Mouse (Mus musculus): Measurements from ENCODE around the gene Kctd6. TPM values are rescaled to one million over a fixed set of nuclear protein-coding genes. Genes with fewer than 3 reads are reported as not detected.
"Not testable (repeated sequence)": the region's sequence is repeated elsewhere in the genome, so short reads cannot be mapped to it uniquely, and the experiment has no call there.

Kctd6 gene
- polyA plus RNA-seq, 1 experiment, result not detected

- 89% methylated on average over 6 of the region's 6 CpGs for whole genome bisulfite sequencing
- H3K4me3 ChIP-seq (ENCODE audit: insufficient read depth, low read depth, low read length), result no peak overlapping the region
- no peak for TF ChIP-seq POLR2A (IDR thresholded peaks at IDR 0.05; ENCODE audit: insufficient read depth, low read depth, low read length)
- no peak for TF ChIP-seq CTCF (IDR thresholded peaks at IDR 0.05; ENCODE audit: insufficient read depth, low read depth, low read length)
- no peak overlapping the region for H3K27ac ChIP-seq (ENCODE audit: insufficient read depth, low read depth, low read length)
- H3K4me1 ChIP-seq (ENCODE audit: control insufficient read depth, insufficient read depth, low read length), result no peaks in the 10 kb centered on the region
These were observed 42.1 kb downstream of the Kctd6 start for GRCm38 (mm10) chr14:8256072-8256471.

- WGBS, result 78% methylated on average over 5 of the region's 5 CpGs
- H3K27ac ChIP-seq (ENCODE audit: insufficient read depth, low read depth, low read length), result no peak overlapping the region
- no peak overlapping the region for H3K4me3 ChIP-seq (ENCODE audit: insufficient read depth, low read depth, low read length)
- H3K4me1 ChIP-seq (ENCODE audit: control insufficient read depth, insufficient read depth, low read length), result no peaks in the 10 kb centered on the region
- TF ChIP-seq POLR2A (IDR thresholded peaks at IDR 0.05; ENCODE audit: insufficient read depth, low read depth, low read length) (no peak), CTCF (IDR thresholded peaks at IDR 0.05; ENCODE audit: insufficient read depth, low read depth, low read length) (no peak)
These were observed 42.9 kb downstream of the Kctd6 start for GRCm38 (mm10) chr14:8256881-8257280.

- WGBS, result 53% methylated on average over 7 of the region's 7 CpGs
- no peak overlapping the region for H3K4me3 ChIP-seq (ENCODE audit: insufficient read depth, low read depth, low read length)
- TF ChIP-seq CTCF (IDR thresholded peaks at IDR 0.05; ENCODE audit: insufficient read depth, low read depth, low read length) (no peak), POLR2A (IDR thresholded peaks at IDR 0.05; ENCODE audit: insufficient read depth, low read depth, low read length) (no peak)
- H3K4me1 ChIP-seq (ENCODE audit: control insufficient read depth, insufficient read depth, low read length), result no peaks in the 10 kb centered on the region
- no peak overlapping the region for H3K27ac ChIP-seq (ENCODE audit: insufficient read depth, low read depth, low read length)
These were observed 43.8 kb downstream of the Kctd6 start for GRCm38 (mm10) chr14:8257521-8258334.

- Histone ChIP-seq H3K27ac (ENCODE audit: insufficient read depth, low read depth, low read length) (no peak overlapping the region), H3K4me1 (ENCODE audit: control insufficient read depth, insufficient read depth, low read length) (no peaks in the 10 kb centered on the region), H3K4me3 (ENCODE audit: insufficient read depth, low read depth, low read length) (no peak overlapping the region)
- WGBS, result 49% methylated on average over 3 of the region's 3 CpGs
- no peak for TF ChIP-seq CTCF (IDR thresholded peaks at IDR 0.05; ENCODE audit: insufficient read depth, low read depth, low read length)
- no peak for TF ChIP-seq POLR2A (IDR thresholded peaks at IDR 0.05; ENCODE audit: insufficient read depth, low read depth, low read length)
These were observed 44.3 kb downstream of the Kctd6 start for GRCm38 (mm10) chr14:8258335-8258627.

- H3K4me3 ChIP-seq (ENCODE audit: insufficient read depth, low read depth, low read length), result no peak overlapping the region
- no peaks in the 10 kb centered on the region for H3K4me1 ChIP-seq (ENCODE audit: control insufficient read depth, insufficient read depth, low read length)
- TF ChIP-seq POLR2A (IDR thresholded peaks at IDR 0.05; ENCODE audit: insufficient read depth, low read depth, low read length) (no peak), CTCF (IDR thresholded peaks at IDR 0.05; ENCODE audit: insufficient read depth, low read depth, low read length) (no peak)
- H3K27ac ChIP-seq (ENCODE audit: insufficient read depth, low read depth, low read length), result no peak overlapping the region
- 73% methylated on average over 3 of the region's 3 CpGs for WGBS
These were observed 44.8 kb downstream of the Kctd6 start for GRCm38 (mm10) chr14:8258752-8259151.

GRCm38 (mm10) chr14:8259166-8259565, 45.2 kb downstream of the Kctd6 start, which contains the start of gene Acox2:
TSS of gene Acox2 (minus strand) at chr14:8259353.
- H3K4me1 ChIP-seq (ENCODE audit: control insufficient read depth, insufficient read depth, low read length), result no peaks in the 10 kb centered on the region
- TF ChIP-seq POLR2A (IDR thresholded peaks at IDR 0.05; ENCODE audit: insufficient read depth, low read depth, low read length), result no peak
- TF ChIP-seq CTCF (IDR thresholded peaks at IDR 0.05; ENCODE audit: insufficient read depth, low read depth, low read length), result no peak
- H3K4me3 ChIP-seq (ENCODE audit: insufficient read depth, low read depth, low read length), result no peak within 1 kb of the TSS
- 94% methylated on average over 3 of the region's 3 CpGs for WGBS
- H3K27ac ChIP-seq (ENCODE audit: insufficient read depth, low read depth, low read length), result no peak within 1 kb of the TSS

GRCm38 (mm10) chr14:8260214-8260613, 46.3 kb downstream of the Kctd6 start:
- TF ChIP-seq CTCF (IDR thresholded peaks at IDR 0.05; ENCODE audit: insufficient read depth, low read depth, low read length) (no peak), POLR2A (IDR thresholded peaks at IDR 0.05; ENCODE audit: insufficient read depth, low read depth, low read length) (no peak)
- no peak overlapping the region for H3K4me3 ChIP-seq (ENCODE audit: insufficient read depth, low read depth, low read length)
- 81% methylated on average over 5 of the region's 5 CpGs for WGBS

GRCm38 (mm10) chr14:8262242-8262641, 48.3 kb downstream of the Kctd6 start:
- H3K4me1 ChIP-seq (ENCODE audit: control insufficient read depth, insufficient read depth, low read length), result no peaks in the 10 kb centered on the region
- WGBS, result 53% methylated on average over 1 of the region's 1 CpGs
- H3K27ac ChIP-seq (ENCODE audit: insufficient read depth, low read depth, low read length), result no peak overlapping the region
- no peak for TF ChIP-seq POLR2A (IDR thresholded peaks at IDR 0.05; ENCODE audit: insufficient read depth, low read depth, low read length)
- no peak for TF ChIP-seq CTCF (IDR thresholded peaks at IDR 0.05; ENCODE audit: insufficient read depth, low read depth, low read length)
- no peak overlapping the region for H3K4me3 ChIP-seq (ENCODE audit: insufficient read depth, low read depth, low read length)

More at GRCm38 (mm10) chr14:8260214-8260613, 46.3 kb downstream of the Kctd6 start:
- Histone ChIP-seq H3K4me1 (ENCODE audit: control insufficient read depth, insufficient read depth, low read length) (no peaks in the 10 kb centered on the region), H3K27ac (ENCODE audit: insufficient read depth, low read depth, low read length) (no peak overlapping the region)

- no peak overlapping the region for H3K27ac ChIP-seq (ENCODE audit: insufficient read depth, low read depth, low read length)
- TF ChIP-seq POLR2A (IDR thresholded peaks at IDR 0.05; ENCODE audit: insufficient read depth, low read depth, low read length), result no peak
- no peak overlapping the region for H3K4me3 ChIP-seq (ENCODE audit: insufficient read depth, low read depth, low read length)
- WGBS, result 95% methylated on average over 1 of the region's 1 CpGs
- H3K4me1 ChIP-seq (ENCODE audit: control insufficient read depth, insufficient read depth, low read length), result no peaks in the 10 kb centered on the region
These were observed 50.4 kb downstream of the Kctd6 start for GRCm38 (mm10) chr14:8264378-8264777.

GRCm38 (mm10) chr14:8271281-8271680, 57.3 kb downstream of the Kctd6 start:
- not testable (repeated sequence) for H3K4me1 ChIP-seq (ENCODE audit: control insufficient read depth, insufficient read depth, low read length); H3K4me3 ChIP-seq (ENCODE audit: insufficient read depth, low read depth, low read length); H3K27ac ChIP-seq (ENCODE audit: insufficient read depth, low read depth, low read length)
- 88% methylated on average over 8 of the region's 8 CpGs for WGBS

Other genes starting within 250 kb of the Kctd6 start
- gene Dnase1l3, start 219.6 kb upstream of the Kctd6 start, polyA plus RNA-seq (2012; ENCODE audit: insufficient read depth, insufficient read length, low replicate concordance, missing spikeins), result not detected in 2 replicates
- gene Abhd6, start 211.2 kb upstream of the Kctd6 start, polyA plus RNA-seq (2012; ENCODE audit: insufficient read depth, insufficient read length, low replicate concordance, missing spikeins), result not detected in 2 replicates
- gene Rpp14, start 133.8 kb upstream of the Kctd6 start, polyA plus RNA-seq (2012; ENCODE audit: insufficient read depth, insufficient read length, low replicate concordance, missing spikeins), result not detected in 2 replicates
- gene Pxk, start 115.9 kb upstream of the Kctd6 start, polyA plus RNA-seq (2012; ENCODE audit: insufficient read depth, insufficient read length, low replicate concordance, missing spikeins), result not detected in 2 replicates
- not detected in 2 replicates for gene Pdhb, start 41.1 kb upstream of the Kctd6 start, polyA plus RNA-seq (2012; ENCODE audit: insufficient read depth, insufficient read length, low replicate concordance, missing spikeins)
- not detected in 2 replicates for gene Acox2, start 45.2 kb downstream of the Kctd6 start, polyA plus RNA-seq (2012; ENCODE audit: insufficient read depth, insufficient read length, low replicate concordance, missing spikeins)
- gene Fam107a, start 103.9 kb downstream of the Kctd6 start, polyA plus RNA-seq (2012; ENCODE audit: insufficient read depth, insufficient read length, low replicate concordance, missing spikeins), result 155 TPM in 1 of 2 replicates, not detected in the other
- not detected in 2 replicates for gene Oit1, start 164.6 kb downstream of the Kctd6 start, polyA plus RNA-seq (2012; ENCODE audit: insufficient read depth, insufficient read length, low replicate concordance, missing spikeins)